Mouse (Mus musculus): ENCODE data around the gene Hfe. TPM values are rescaled to one million over a fixed set of nuclear protein-coding genes. Genes with fewer than 3 reads are reported as not detected.
"Not testable (repeated sequence)": the region's sequence is repeated elsewhere in the genome, so short reads cannot be mapped to it uniquely, and the experiment has no call there.

Gene Hfe
- polyA plus RNA-seq, 1 experiment from 2014 or later, result 3.8 TPM

DNA sequence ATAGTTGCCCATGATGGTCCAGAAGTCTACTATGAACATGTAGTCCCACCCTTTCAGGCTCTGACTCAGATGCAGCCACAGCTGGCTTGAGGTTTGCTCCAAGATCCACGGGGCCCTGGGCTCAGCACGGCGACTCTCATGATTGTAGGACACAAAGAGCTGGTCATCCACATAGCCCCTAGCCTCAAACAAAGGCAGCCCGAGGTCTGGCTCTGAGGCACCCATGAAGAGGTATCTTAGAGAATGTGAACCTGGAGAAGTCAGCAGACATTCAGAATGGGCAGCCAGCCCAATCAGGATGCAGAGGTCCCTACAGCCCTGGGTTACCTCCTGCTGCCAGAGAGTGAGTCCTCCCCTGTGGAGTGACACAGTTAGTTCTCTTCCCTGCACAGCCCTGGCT is 2.6 kb downstream of the Hfe start:
- no peak overlapping the region for H3K4me2 ChIP-seq (ENCODE audit: low read length)
- H3K27me3 ChIP-seq (ENCODE audit: control insufficient read depth, insufficient read depth, low read depth, low read length), result no peaks in the 10 kb centered on the region
- no peaks in the 10 kb centered on the region for H3K9me3 ChIP-seq (replicated peaks; ENCODE audit: control insufficient read depth, low read length, poor library complexity, severe bottlenecking)
- no peak for ATAC-seq
- no peak overlapping the region for H3K27ac ChIP-seq (ENCODE audit: low read length)
- no peak overlapping the region for H3K4me3 ChIP-seq (ENCODE audit: low read depth, low read length)
- H3K9ac ChIP-seq (ENCODE audit: low read depth, low read length), result no peak overlapping the region
- peaks cover 8% of the 10 kb centered on the region for H3K4me1 ChIP-seq (ENCODE audit: control insufficient read depth, insufficient read depth, low read length)
- 86% methylated on average over 4 of the region's 4 CpGs for WGBS
- no peaks in the 10 kb centered on the region for H3K36me3 ChIP-seq (ENCODE audit: control insufficient read depth, insufficient read depth, low read length)

DNA sequence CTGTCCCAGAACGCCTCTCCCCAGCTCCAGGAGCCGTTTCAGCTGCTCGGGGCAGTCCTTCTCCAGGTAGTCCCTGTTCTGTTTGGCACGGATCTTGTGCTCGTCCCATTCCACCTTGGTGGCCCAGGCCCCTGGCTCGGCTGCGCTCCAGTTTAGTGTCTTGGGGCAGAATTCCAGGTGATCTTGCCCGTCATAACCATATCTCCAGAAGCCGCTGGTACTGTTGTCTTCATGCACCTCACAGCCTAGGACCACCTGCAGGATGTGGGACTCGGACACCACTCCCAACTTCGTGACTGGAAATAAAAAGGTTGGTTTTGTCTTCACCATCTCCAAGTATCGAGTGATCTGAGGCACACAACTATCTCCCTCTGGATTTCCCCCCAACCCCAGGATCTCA is 3.9 kb downstream of the Hfe start:
- no peak for ATAC-seq
- Histone ChIP-seq H3K36me3 (ENCODE audit: control insufficient read depth, insufficient read depth, low read length) (no peaks in the 10 kb centered on the region), H3K4me1 (ENCODE audit: control insufficient read depth, insufficient read depth, low read length) (peaks cover 8% of the 10 kb centered on the region), H3K4me3 (ENCODE audit: low read depth, low read length) (no peak overlapping the region), H3K4me2 (ENCODE audit: low read length) (no peak overlapping the region), H3K27ac (ENCODE audit: low read length) (no peak overlapping the region), H3K9me3 (replicated peaks; ENCODE audit: control insufficient read depth, low read length, poor library complexity, severe bottlenecking) (no peaks in the 10 kb centered on the region), H3K27me3 (ENCODE audit: control insufficient read depth, insufficient read depth, low read depth, low read length) (no peaks in the 10 kb centered on the region), H3K9ac (ENCODE audit: low read depth, low read length) (no peak overlapping the region)
- WGBS, result 92% methylated on average over 12 of the region's 12 CpGs

DNA sequence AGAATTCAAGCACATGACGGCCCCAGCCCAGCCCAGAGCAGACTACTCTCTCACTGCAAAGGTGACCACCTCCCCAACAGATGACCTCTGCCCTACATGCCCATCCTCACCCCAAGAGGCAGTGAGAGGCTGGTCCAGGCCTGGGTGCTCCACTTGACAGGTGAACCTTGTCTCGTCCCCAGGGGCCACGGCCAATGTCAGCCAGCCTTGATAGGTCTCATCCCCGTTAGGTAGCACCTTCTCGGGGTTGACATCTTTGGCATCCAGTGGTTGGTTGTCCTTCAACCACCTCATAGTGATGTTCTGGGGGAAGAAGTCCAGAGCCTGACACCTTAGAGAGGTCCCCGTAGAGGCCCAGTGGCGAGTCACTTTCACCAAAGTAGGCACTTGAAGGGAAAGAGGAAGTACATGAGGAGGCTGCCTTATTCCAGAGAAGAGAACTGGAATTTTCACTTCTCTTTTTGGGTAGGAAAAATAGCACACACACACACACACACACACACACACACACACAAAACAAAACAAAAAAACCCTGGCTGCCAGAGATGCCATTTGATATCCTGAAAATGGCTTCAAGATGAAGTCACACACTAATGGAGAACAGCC is 4.8 kb downstream of the Hfe start:
- Histone ChIP-seq H3K4me1 (ENCODE audit: control insufficient read depth, insufficient read depth, low read length) (peaks cover 8% of the 10 kb centered on the region), H3K27me3 (ENCODE audit: control insufficient read depth, insufficient read depth, low read depth, low read length) (no peaks in the 10 kb centered on the region), H3K9me3 (replicated peaks; ENCODE audit: control insufficient read depth, low read length, poor library complexity, severe bottlenecking) (no peaks in the 10 kb centered on the region), H3K4me2 (ENCODE audit: low read length) (no peak overlapping the region), H3K36me3 (ENCODE audit: control insufficient read depth, insufficient read depth, low read length) (no peaks in the 10 kb centered on the region), H3K4me3 (ENCODE audit: low read depth, low read length) (no peak overlapping the region), H3K9ac (ENCODE audit: low read depth, low read length) (no peak overlapping the region), H3K27ac (ENCODE audit: low read length) (no peak overlapping the region)
- ATAC-seq, result no peak
- WGBS, result 93% methylated on average over 7 of the region's 7 CpGs

DNA sequence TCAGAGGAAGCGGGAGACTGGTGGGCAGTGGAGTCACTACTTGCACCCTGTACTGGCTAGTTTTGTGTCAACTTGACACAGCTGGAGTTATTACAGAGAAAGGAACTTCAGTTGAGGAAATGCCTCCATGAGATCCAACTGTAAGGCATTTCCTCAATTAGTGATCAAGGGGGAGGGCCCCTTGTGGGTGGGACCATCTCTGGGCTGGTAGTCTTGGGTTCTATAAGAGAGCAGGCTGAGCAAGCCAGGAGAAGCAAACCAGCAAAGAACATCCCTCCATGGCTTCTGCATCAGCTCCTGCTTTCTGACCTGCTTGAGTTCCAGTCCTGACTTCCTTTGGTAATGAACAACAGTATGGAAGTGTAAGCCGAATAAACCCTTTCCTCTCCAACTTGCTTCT is 7.9 kb downstream of the Hfe start:
- H3K27ac ChIP-seq (ENCODE audit: low read length); H3K36me3 ChIP-seq (ENCODE audit: control insufficient read depth, insufficient read depth, low read length); ATAC-seq; H3K4me3 ChIP-seq (ENCODE audit: low read depth, low read length); H3K9ac ChIP-seq (ENCODE audit: low read depth, low read length); H3K9me3 ChIP-seq (replicated peaks; ENCODE audit: control insufficient read depth, low read length, poor library complexity, severe bottlenecking); H3K27me3 ChIP-seq (ENCODE audit: control insufficient read depth, insufficient read depth, low read depth, low read length); H3K4me1 ChIP-seq (ENCODE audit: control insufficient read depth, insufficient read depth, low read length); H3K4me2 ChIP-seq (ENCODE audit: low read length): not testable (repeated sequence)
- WGBS, result 92% methylated on average over 2 of the region's 2 CpGs

DNA sequence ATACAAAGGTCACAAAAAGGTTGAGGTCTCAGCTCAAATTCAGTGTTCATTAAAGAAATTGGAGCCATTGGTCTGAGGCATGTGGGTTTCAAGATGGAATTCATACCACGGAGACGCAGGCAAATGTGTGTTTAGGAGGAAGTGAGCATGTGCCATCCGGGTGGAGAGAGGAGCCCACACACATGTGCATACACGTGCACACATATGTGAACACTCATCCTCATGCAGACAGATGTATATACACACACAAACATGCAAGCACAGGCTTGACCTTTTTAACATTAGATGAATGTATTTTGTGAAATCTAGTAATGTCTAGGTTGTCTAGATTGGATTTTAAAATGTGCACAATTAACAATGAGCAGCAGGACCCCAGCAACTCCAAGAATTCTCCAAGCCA is 8.4 kb downstream of the Hfe start:
- Histone ChIP-seq H3K4me3 (ENCODE audit: low read depth, low read length) (no peak overlapping the region), H3K36me3 (ENCODE audit: control insufficient read depth, insufficient read depth, low read length) (no peaks in the 10 kb centered on the region), H3K27ac (ENCODE audit: low read length) (no peak overlapping the region), H3K27me3 (ENCODE audit: control insufficient read depth, insufficient read depth, low read depth, low read length) (no peaks in the 10 kb centered on the region), H3K4me2 (ENCODE audit: low read length) (no peak overlapping the region), H3K9me3 (replicated peaks; ENCODE audit: control insufficient read depth, low read length, poor library complexity, severe bottlenecking) (no peaks in the 10 kb centered on the region), H3K4me1 (ENCODE audit: control insufficient read depth, insufficient read depth, low read length) (peaks cover 11% of the 10 kb centered on the region), H3K9ac (ENCODE audit: low read depth, low read length) (no peak overlapping the region)
- 84% methylated on average over 4 of the region's 4 CpGs for WGBS
- ATAC-seq, result no peak

DNA sequence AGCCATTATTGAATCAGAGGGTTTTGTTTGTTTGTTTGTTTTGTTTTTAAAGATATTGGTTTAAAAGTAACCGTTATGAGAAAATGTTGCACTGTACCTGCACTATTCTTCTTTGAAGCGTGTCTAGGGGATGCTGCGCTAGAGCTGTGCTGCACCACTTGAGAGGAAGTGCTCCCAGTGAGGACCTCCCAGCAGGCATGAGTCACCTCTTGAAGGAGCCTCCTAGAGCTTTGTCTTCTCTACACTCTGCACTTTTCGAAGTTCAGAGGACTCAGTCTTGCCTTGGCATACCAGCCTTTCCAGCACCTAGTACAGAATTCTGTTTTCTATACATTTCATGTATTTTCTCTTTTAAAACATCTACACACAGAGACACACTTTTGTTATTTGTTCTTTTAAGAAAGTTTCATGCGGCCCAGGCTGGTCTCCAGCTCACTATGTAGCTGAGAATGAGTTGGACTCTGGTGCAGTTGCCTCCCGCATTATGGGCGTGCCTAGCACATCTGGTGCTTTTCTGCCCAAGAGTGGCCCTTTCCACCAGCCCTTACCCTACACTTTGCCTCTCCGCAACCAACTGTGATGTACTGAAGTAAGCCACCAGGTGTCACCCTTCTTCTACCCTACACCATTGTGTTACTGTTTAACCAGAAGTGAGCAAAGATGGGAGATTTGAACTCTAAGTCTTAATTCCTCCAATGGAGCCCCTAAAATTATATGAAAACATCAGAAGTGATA is 9.7 kb downstream of the Hfe start:
- 0 out of 2 replicates have a peak, but pooled peaks have one; percentile 15 for ATAC-seq
- H3K4me2 ChIP-seq (ENCODE audit: low read length), result no peak overlapping the region
- WGBS, result 28% methylated on average over 8 of the region's 8 CpGs
- H3K4me3 ChIP-seq (ENCODE audit: low read depth, low read length), result no peak overlapping the region
- no peaks in the 10 kb centered on the region for H3K27me3 ChIP-seq (ENCODE audit: control insufficient read depth, insufficient read depth, low read depth, low read length)
- no peaks in the 10 kb centered on the region for H3K9me3 ChIP-seq (replicated peaks; ENCODE audit: control insufficient read depth, low read length, poor library complexity, severe bottlenecking)
- H3K36me3 ChIP-seq (ENCODE audit: control insufficient read depth, insufficient read depth, low read length), result no peaks in the 10 kb centered on the region
- H3K27ac ChIP-seq (ENCODE audit: low read length), result no peak overlapping the region
- H3K4me1 ChIP-seq (ENCODE audit: control insufficient read depth, insufficient read depth, low read length), result peaks cover 11% of the 10 kb centered on the region
- no peak overlapping the region for H3K9ac ChIP-seq (ENCODE audit: low read depth, low read length)

DNA sequence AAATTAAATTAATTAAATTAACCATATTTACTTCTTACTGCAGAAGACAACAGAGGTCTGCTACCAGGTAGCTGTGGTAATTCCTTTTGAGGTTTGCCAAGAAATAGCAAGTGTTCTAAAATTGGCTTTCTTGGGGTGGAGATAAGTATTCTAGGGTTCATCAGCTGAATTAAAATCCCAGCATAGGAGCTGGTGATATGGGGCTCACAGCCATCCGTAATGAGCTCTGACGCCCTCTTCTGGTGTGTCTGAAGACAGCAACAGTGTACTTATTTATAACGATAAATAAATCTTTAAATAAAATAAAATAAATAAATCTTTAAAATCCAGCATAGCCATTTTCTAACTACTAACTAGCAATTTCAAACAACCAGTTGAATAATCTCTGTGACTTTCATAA is 10.9 kb downstream of the Hfe start:
- H3K4me1 ChIP-seq (ENCODE audit: control insufficient read depth, insufficient read depth, low read length), result peaks cover 11% of the 10 kb centered on the region
- H3K9ac ChIP-seq (ENCODE audit: low read depth, low read length), result no peak overlapping the region
- H3K4me2 ChIP-seq (ENCODE audit: low read length), result no peak overlapping the region
- H3K27ac ChIP-seq (ENCODE audit: low read length), result no peak overlapping the region
- no peaks in the 10 kb centered on the region for H3K36me3 ChIP-seq (ENCODE audit: control insufficient read depth, insufficient read depth, low read length)
- no peaks in the 10 kb centered on the region for H3K27me3 ChIP-seq (ENCODE audit: control insufficient read depth, insufficient read depth, low read depth, low read length)
- H3K4me3 ChIP-seq (ENCODE audit: low read depth, low read length), result no peak overlapping the region
- 73% methylated on average over 3 of the region's 3 CpGs for WGBS
- no peaks in the 10 kb centered on the region for H3K9me3 ChIP-seq (replicated peaks; ENCODE audit: control insufficient read depth, low read length, poor library complexity, severe bottlenecking)
- ATAC-seq, result no peak

DNA sequence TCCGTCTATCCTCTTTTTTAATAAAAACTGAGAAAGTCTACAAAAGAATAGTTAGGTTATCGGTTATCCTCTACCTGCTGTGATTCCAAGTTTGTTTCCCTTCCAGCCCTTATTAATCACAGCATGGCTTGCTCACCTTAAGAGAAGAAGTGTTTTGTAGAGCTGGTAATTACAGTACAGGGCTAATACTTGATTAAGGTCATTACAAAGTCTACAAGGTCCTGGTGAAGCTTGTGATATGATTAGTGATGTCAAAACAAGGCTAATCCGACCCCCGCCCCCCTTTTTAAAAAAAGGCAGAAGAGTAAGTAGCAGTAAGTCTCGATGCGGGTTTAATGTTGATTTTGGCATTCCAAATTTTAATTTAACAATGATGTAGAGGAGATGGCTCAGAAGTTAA is 11.7 kb downstream of the Hfe start:
- Histone ChIP-seq H3K9ac (ENCODE audit: low read depth, low read length) (0 out of 2 replicates have a peak overlapping the region, but pooled peaks have one; percentile 14), H3K27me3 (ENCODE audit: control insufficient read depth, insufficient read depth, low read depth, low read length) (no peaks in the 10 kb centered on the region), H3K27ac (ENCODE audit: low read length) (peak overlapping the region; percentile 67), H3K4me1 (ENCODE audit: control insufficient read depth, insufficient read depth, low read length) (peaks cover 11% of the 10 kb centered on the region), H3K4me3 (ENCODE audit: low read depth, low read length) (no peak overlapping the region), H3K9me3 (replicated peaks; ENCODE audit: control insufficient read depth, low read length, poor library complexity, severe bottlenecking) (no peaks in the 10 kb centered on the region), H3K36me3 (ENCODE audit: control insufficient read depth, insufficient read depth, low read length) (no peaks in the 10 kb centered on the region), H3K4me2 (ENCODE audit: low read length) (peak overlapping the region; percentile 84)
- 60% methylated on average over 6 of the region's 6 CpGs for WGBS
- no peak for ATAC-seq

DNA sequence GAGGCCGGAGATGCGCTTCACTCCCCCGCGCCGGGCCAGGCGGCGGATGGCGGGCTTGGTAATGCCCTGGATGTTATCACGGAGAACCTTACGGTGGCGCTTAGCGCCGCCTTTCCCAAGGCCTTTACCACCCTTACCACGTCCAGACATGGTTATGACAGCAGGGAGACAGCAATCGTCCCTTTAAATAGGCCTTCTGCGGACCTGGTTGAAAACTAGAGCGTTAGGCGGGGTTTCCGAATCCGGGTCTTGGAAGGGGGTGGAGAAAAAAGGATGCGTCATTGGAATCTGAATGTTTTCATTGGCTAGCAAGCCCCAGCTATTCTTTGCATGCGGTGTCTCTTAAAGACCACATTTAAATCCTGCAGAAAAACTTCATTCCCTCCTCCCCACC is 12.4 kb downstream of the Hfe start, which contains the start of gene Hist1h4c:
TSS of gene Hist1h4c (minus strand) at position 155 of the 394 bp plus-strand sequence.
- Histone ChIP-seq H3K27ac (ENCODE audit: low read length) (peak within 1 kb of the TSS; percentile 90), H3K27me3 (ENCODE audit: control insufficient read depth, insufficient read depth, low read depth, low read length) (no peaks in the 10 kb centered on the region), H3K36me3 (ENCODE audit: control insufficient read depth, insufficient read depth, low read length) (no peaks in the 10 kb centered on the region), H3K4me1 (ENCODE audit: control insufficient read depth, insufficient read depth, low read length) (peaks cover 11% of the 10 kb centered on the region), H3K9me3 (replicated peaks; ENCODE audit: control insufficient read depth, low read length, poor library complexity, severe bottlenecking) (no peaks in the 10 kb centered on the region), H3K9ac (ENCODE audit: low read depth, low read length) (peak within 1 kb of the TSS; percentile 58), H3K4me3 (ENCODE audit: low read depth, low read length) (peak within 1 kb of the TSS; percentile 52), H3K4me2 (ENCODE audit: low read length) (peak within 1 kb of the TSS; percentile 84)
- WGBS, result under 1% methylated on average over 21 of the region's 22 CpGs
- ATAC-seq, result peak; percentile 97
